Mouse (Mus musculus) heart, postnatal 0 days (tissue): ENCODE measurements around the gene Trem1.

Experiments
- CTCF ChIP-seq: IDR thresholded peaks from 2 replicates; pipeline ENCODE4 v1.5.1; 2016; ENCODE audit warnings: antibody characterized with exemption, control low read depth, low read depth
- EP300 ChIP-seq: IDR thresholded peaks from 2 replicates; pipeline ENCODE4 v1.6.1; 2016; ENCODE audit warnings: antibody characterized with exemption, low read depth

GRCm38 (mm10) chr17:48233789-48234188, 1.2 kb downstream of the Trem1 start:
- TF ChIP-seq EP300 (no peak), CTCF (no peak)
